Mouse (Mus musculus) kidney, embryonic 15.5 days (tissue): ENCODE measurements around the gene Haghl. TPM values are rescaled to one million over a fixed set of nuclear protein-coding genes. Genes with fewer than 3 reads are reported as not detected.
A peak's percentile ranks its signal among the peaks of the same experiment; 100 is the strongest.

Source experiments
- ATAC-seq: fragments of 200-750 bp; cut with Nextera tagmentation; replicated peaks from 2 replicates; pipeline ENCODE4 v1.8.0; 2017; ENCODE audit warnings: moderate TSS enrichment; ENCODE audit not compliant: low FRiP score
- H3K27ac ChIP-seq: fragments of 300-500 bp; sonication (generic); 2 replicates; pipeline ENCODE4 v1.5.1; 2015; ENCODE audit warnings: mild to moderate bottlenecking, inconsistent platforms
- H3K27me3 ChIP-seq: fragments of 300-500 bp; sonication (generic); 2 replicates; pipeline ENCODE4 v1.6.1; 2015; ENCODE audit warnings: inconsistent platforms
- H3K36me3 ChIP-seq: fragments of 300-500 bp; sonication (generic); 2 replicates; pipeline ENCODE4 v1.6.1; 2015; ENCODE audit warnings: inconsistent platforms
- H3K4me1 ChIP-seq: fragments of 300-500 bp; sonication (generic); 2 replicates; pipeline ENCODE4 v1.6.1; 2015; ENCODE audit warnings: inconsistent platforms
- H3K4me2 ChIP-seq: fragments of 300-500 bp; sonication (generic); 2 replicates; pipeline ENCODE4 v1.6.1; 2015; ENCODE audit warnings: moderate library complexity, mild to moderate bottlenecking, inconsistent platforms
- H3K4me3 ChIP-seq: fragments of 300-500 bp; sonication (generic); replicated peaks from 2 replicates; pipeline ENCODE4 v1.5.1; 2015; ENCODE audit warnings: mild to moderate bottlenecking, inconsistent platforms
- H3K9ac ChIP-seq: fragments of 300-500 bp; sonication (generic); 2 replicates; pipeline ENCODE4 v1.6.1; 2015; ENCODE audit warnings: mild to moderate bottlenecking, inconsistent platforms
- H3K9me3 ChIP-seq: fragments of 300-500 bp; sonication (generic); replicated peaks from 2 replicates; pipeline ENCODE4 v1.6.1; 2016; ENCODE audit warnings: inconsistent platforms
- WGBS: fragments of 180-500 bp; shearing (Covaris S2); methylation state at CpG from one replicate; pipeline ENCODE4 v1.1.7; 2015; ENCODE audit warnings: mixed read lengths; 5-methylcytosine and 5-hydroxymethylcytosine counted together
- polyA plus RNA-seq: library from polyadenylated mRNA; unstranded; fragments of >200 nt; fragmentation: Nextera tagmentation; extraction: Ambion mirVana; gene quantifications from 2 replicates; pipeline ENCODE4 v1.2.1, GENCODE M21; 2015

The Haghl gene
- polyA plus RNA-seq, 1 experiment from 2014 or later = 74.8 TPM

GRCm38 (mm10) chr17:25773549-25774120 lies 11.8 kb downstream of the Haghl start, which contains the start of gene Narfl:
TSS of gene Narfl (plus strand) at chr17:25773776.
- Histone ChIP-seq H3K4me3 (peak within 1 kb of the TSS; percentile 87), H3K36me3 (peaks cover 16% of the 10 kb centered on the region), H3K27me3 (no peaks in the 10 kb centered on the region), H3K9ac (peak within 1 kb of the TSS; percentile 81), H3K27ac (no peak within 1 kb of the TSS), H3K4me2 (peak within 1 kb of the TSS; percentile 80), H3K9me3 (no peaks in the 10 kb centered on the region), H3K4me1 (peaks cover 15% of the 10 kb centered on the region)
- under 1% methylated on average over 37 of the region's 37 CpGs for WGBS
- ATAC-seq = peak; percentile 85

- Histone ChIP-seq H3K4me1 (peaks cover 4% of the 10 kb centered on the region), H3K36me3 (no peaks in the 10 kb centered on the region), H3K4me3 (no peak overlapping the region), H3K27me3 (peaks cover 11% of the 10 kb centered on the region; the same call in 1 of the 2 replicates), H3K27ac (no peak overlapping the region), H3K9ac (no peak overlapping the region), H3K4me2 (no peak overlapping the region), H3K9me3 (no peaks in the 10 kb centered on the region)
- ATAC-seq = no peak
- WGBS = 62% methylated on average over 9 of the region's 9 CpGs
Measured at GRCm38 (mm10) chr17:25769331-25769730, 16.1 kb downstream of the Haghl start.

GRCm38 (mm10) chr17:25765886-25766285 lies 19.6 kb downstream of the Haghl start:
- no peak for ATAC-seq
- Histone ChIP-seq H3K4me3 (no peak overlapping the region), H3K4me2 (no peak overlapping the region), H3K4me1 (no peaks in the 10 kb centered on the region), H3K36me3 (no peaks in the 10 kb centered on the region), H3K27ac (no peak overlapping the region), H3K27me3 (peaks cover 11% of the 10 kb centered on the region; the same call in 1 of the 2 replicates), H3K9ac (no peak overlapping the region), H3K9me3 (no peaks in the 10 kb centered on the region)
- 55% methylated on average over 5 of the region's 5 CpGs for WGBS

GRCm38 (mm10) chr17:25762591-25762990 lies 22.9 kb downstream of the Haghl start:
- ATAC-seq = no peak
- Histone ChIP-seq H3K4me3 (no peak overlapping the region), H3K4me2 (no peak overlapping the region), H3K36me3 (no peaks in the 10 kb centered on the region), H3K9me3 (no peaks in the 10 kb centered on the region), H3K27ac (no peak overlapping the region), H3K4me1 (no peaks in the 10 kb centered on the region), H3K9ac (no peak overlapping the region), H3K27me3 (peaks cover 7% of the 10 kb centered on the region; the same call in 1 of the 2 replicates)
- 33% methylated on average over 3 of the region's 3 CpGs for WGBS

GRCm38 (mm10) chr17:25761561-25761970 lies 23.9 kb downstream of the Haghl start:
- no peak for ATAC-seq
- no peak overlapping the region for H3K4me2 ChIP-seq
- H3K4me3 ChIP-seq = no peak overlapping the region
- peaks cover 5% of the 10 kb centered on the region; the same call in 1 of the 2 replicates for H3K27me3 ChIP-seq
- H3K4me1 ChIP-seq = peaks cover 4% of the 10 kb centered on the region; the same call in 1 of the 2 replicates
- H3K27ac ChIP-seq = no peak overlapping the region
- H3K9ac ChIP-seq = no peak overlapping the region
- H3K36me3 ChIP-seq = no peaks in the 10 kb centered on the region
- H3K9me3 ChIP-seq = no peaks in the 10 kb centered on the region
- WGBS = 67% methylated on average over 4 of the region's 4 CpGs

- Histone ChIP-seq H3K9ac (no peak overlapping the region), H3K27me3 (no peaks in the 10 kb centered on the region), H3K36me3 (no peaks in the 10 kb centered on the region), H3K4me2 (no peak overlapping the region), H3K27ac (no peak overlapping the region), H3K9me3 (no peaks in the 10 kb centered on the region), H3K4me1 (peaks cover 17% of the 10 kb centered on the region; the same call in 1 of the 2 replicates), H3K4me3 (no peak overlapping the region)
- WGBS = 76% methylated on average over 8 of the region's 8 CpGs
- no peak for ATAC-seq
Measured at GRCm38 (mm10) chr17:25760148-25760547, 25.3 kb downstream of the Haghl start.

- Histone ChIP-seq H3K27ac (no peak overlapping the region), H3K4me1 (peaks cover 18% of the 10 kb centered on the region; the same call in 1 of the 2 replicates), H3K27me3 (no peaks in the 10 kb centered on the region), H3K4me3 (no peak overlapping the region), H3K36me3 (no peaks in the 10 kb centered on the region), H3K9me3 (no peaks in the 10 kb centered on the region), H3K9ac (no peak overlapping the region), H3K4me2 (no peak overlapping the region)
- no peak for ATAC-seq
- 49% methylated on average over 3 of the region's 3 CpGs for WGBS
Measured at GRCm38 (mm10) chr17:25757691-25758090, 27.8 kb downstream of the Haghl start.

GRCm38 (mm10) chr17:25756378-25757242 lies 28.9 kb downstream of the Haghl start:
- ATAC-seq = 0 out of 2 replicates have a peak, but pooled peaks have one; percentile 10
- no peak overlapping the region for H3K27ac ChIP-seq
- no peaks in the 10 kb centered on the region for H3K36me3 ChIP-seq
- H3K4me3 ChIP-seq = no peak overlapping the region
- no peaks in the 10 kb centered on the region for H3K9me3 ChIP-seq
- no peak overlapping the region for H3K4me2 ChIP-seq
- H3K9ac ChIP-seq = no peak overlapping the region
- no peaks in the 10 kb centered on the region for H3K27me3 ChIP-seq
- WGBS = 74% methylated on average over 9 of the region's 9 CpGs
- peaks cover 20% of the 10 kb centered on the region for H3K4me1 ChIP-seq

GRCm38 (mm10) chr17:25755627-25756377 lies 29.7 kb downstream of the Haghl start:
- H3K9ac ChIP-seq = no peak overlapping the region
- no peak overlapping the region for H3K4me3 ChIP-seq
- H3K4me2 ChIP-seq = no peak overlapping the region
- H3K9me3 ChIP-seq = no peaks in the 10 kb centered on the region
- no peak overlapping the region for H3K27ac ChIP-seq
- H3K4me1 ChIP-seq = peaks cover 25% of the 10 kb centered on the region
- 22% methylated on average over 4 of the region's 4 CpGs for WGBS
- 0 out of 2 replicates have a peak, but pooled peaks have one; percentile 49 for ATAC-seq
- no peaks in the 10 kb centered on the region for H3K27me3 ChIP-seq
- no peaks in the 10 kb centered on the region for H3K36me3 ChIP-seq

- H3K4me1 ChIP-seq = peaks cover 25% of the 10 kb centered on the region
- 89% methylated on average over 4 of the region's 4 CpGs for WGBS
- H3K4me3 ChIP-seq = no peak overlapping the region
- H3K36me3 ChIP-seq = no peaks in the 10 kb centered on the region
- no peaks in the 10 kb centered on the region for H3K9me3 ChIP-seq
- no peak overlapping the region for H3K27ac ChIP-seq
- ATAC-seq = no peak
- H3K27me3 ChIP-seq = no peaks in the 10 kb centered on the region
- no peak overlapping the region for H3K9ac ChIP-seq
- H3K4me2 ChIP-seq = no peak overlapping the region
Measured at GRCm38 (mm10) chr17:25755086-25755485, 30.4 kb downstream of the Haghl start.

GRCm38 (mm10) chr17:25754241-25754640 lies 31.2 kb downstream of the Haghl start, which contains the start of gene Msln:
TSS of gene Msln (minus strand) at chr17:25754378.
- Histone ChIP-seq H3K4me3 (no peak within 1 kb of the TSS), H3K4me2 (no peak within 1 kb of the TSS), H3K9ac (no peak within 1 kb of the TSS), H3K36me3 (no peaks in the 10 kb centered on the region), H3K9me3 (no peaks in the 10 kb centered on the region), H3K27me3 (no peaks in the 10 kb centered on the region), H3K27ac (no peak within 1 kb of the TSS), H3K4me1 (peaks cover 25% of the 10 kb centered on the region)
- ATAC-seq = no peak; the same call in 1 of the 2 replicates
- 85% methylated on average over 9 of the region's 9 CpGs for WGBS
